24 mouse cellular contexts compared by ENCODE assay signal in the genomic region with DNA sequence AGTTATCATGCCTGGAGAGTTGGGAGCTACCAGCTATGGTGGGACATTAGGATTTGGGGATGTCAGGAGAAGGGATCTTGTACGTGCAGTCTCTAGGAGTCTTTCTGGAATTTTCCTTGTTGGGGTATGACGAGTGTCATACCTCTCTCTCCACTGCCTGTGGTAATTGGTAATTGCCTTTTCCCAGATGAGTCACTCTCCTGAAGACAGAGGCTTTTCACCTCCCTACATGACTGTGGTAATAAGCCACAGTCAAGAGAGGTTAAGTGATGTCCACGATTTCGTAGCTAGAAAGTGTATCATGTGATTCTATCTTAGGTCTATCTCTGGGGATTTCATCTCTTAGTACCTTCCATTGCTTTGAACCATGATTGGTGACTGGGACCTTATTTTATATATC. TPM values are rescaled to one million over a fixed set of nuclear protein-coding genes. Genes with fewer than 3 reads are reported as not detected.
"Had no signal": no experiment of that assay in that cellular context is flagged by ENCODE, and none has a peak within 500 bp of the region (broad histone marks: within the 10 kb centered on the region; RNA-seq: fewer than 3 reads in every experiment).

No protein-coding gene starts in this region.

- H3K27ac ChIP-seq: heart, adult 2 months; heart, embryonic 13.5 days; heart, embryonic 15.5 days; hindbrain, embryonic 13.5 days; hindbrain, embryonic 15.5 days; hindbrain, postnatal 0 days; layer of hippocampus, adult 2 months; left cerebral cortex, adult 2 months; limb, embryonic 13.5 days; limb, embryonic 15.5 days; liver, embryonic 12.5 days; liver, embryonic 14.5 days had no signal

- H3K27me3 ChIP-seq: hindbrain, embryonic 13.5 days; hindbrain, embryonic 15.5 days; limb, embryonic 13.5 days; limb, embryonic 15.5 days had no signal

- H3K9me3 ChIP-seq: heart, embryonic 13.5 days; heart, embryonic 15.5 days; hindbrain, embryonic 13.5 days; hindbrain, embryonic 15.5 days; limb, embryonic 13.5 days; limb, embryonic 15.5 days; liver, embryonic 12.5 days had no signal

- H3K9ac ChIP-seq: heart, embryonic 13.5 days; heart, embryonic 15.5 days; hindbrain, embryonic 13.5 days; hindbrain, embryonic 15.5 days; limb, embryonic 13.5 days; limb, embryonic 15.5 days; liver, embryonic 12.5 days; liver, embryonic 14.5 days had no signal

- H3K36me3 ChIP-seq: heart, embryonic 15.5 days; hindbrain, embryonic 15.5 days; limb, embryonic 13.5 days; limb, embryonic 15.5 days had no signal

- DNase-seq: gastrocnemius, postnatal 14 days; heart, postnatal 14 days; kidney, adult 11 months; kidney, adult 2 months; kidney, postnatal 10 days; kidney, postnatal 25 days; kidney, postnatal 4 days; left cerebral cortex, postnatal 4 days had no signal

- H3K4me3 ChIP-seq: heart, adult 2 months; heart, embryonic 13.5 days; heart, embryonic 15.5 days; hindbrain, embryonic 13.5 days; hindbrain, embryonic 15.5 days; layer of hippocampus, adult 2 months; left cerebral cortex, adult 2 months; limb, embryonic 13.5 days; limb, embryonic 15.5 days; liver, embryonic 12.5 days had no signal

- H3K4me2 ChIP-seq: heart, embryonic 11.5 days; heart, embryonic 13.5 days; heart, embryonic 15.5 days; hindbrain, embryonic 13.5 days; hindbrain, embryonic 15.5 days; limb, embryonic 13.5 days; limb, embryonic 15.5 days; liver, embryonic 12.5 days had no signal

- ATAC-seq: hindbrain, postnatal 0 days; intestine, embryonic 16.5 days; liver, embryonic 12.5 days had no signal

RNA-seq across cellular contexts. Expression of gene Serping1, which starts 2.8 kb away (rescaled TPM):
- total RNA-seq: hematopoietic stem cell, adult 5-6 weeks had no signal

RNA-seq across cellular contexts. Expression of gene Gm19426, which starts 29.0 kb away (rescaled TPM):
- total RNA-seq: hematopoietic stem cell, adult 5-6 weeks had no signal

RNA-seq across cellular contexts. Expression of gene Ypel4, which starts 38.6 kb away (rescaled TPM):
- total RNA-seq: liver, adult 2 months had no signal
